Mouse (Mus musculus): ENCODE results near the gene Tsacc. TPM values are rescaled to one million over a fixed set of nuclear protein-coding genes. Genes with fewer than 3 reads are reported as not detected.

The Tsacc gene
- polyA plus RNA-seq (2014; fragmentation: Illumina TruSeq; extraction: RNeasy Lipid Tissue Mini Kit (QIAGEN cat#74804); ENCODE audit: insufficient read depth, low read depth, low replicate concordance), result 4.4 TPM

GRCm38 (mm10) chr3:88296561-88297318, at the start of gene Tsacc, which contains the start of gene Cct3:
TSS of gene Tsacc (minus strand) at chr3:88296999.
TSS of gene Cct3 (plus strand) at chr3:88297116.

GRCm38 (mm10) chr3:88336058-88337013, 39.5 kb upstream of the Tsacc start, which contains the start of the genes Tmem79 and Smg5:
TSS of gene Tmem79 (minus strand) at chr3:88336148.
TSS of gene Smg5 (plus strand) at chr3:88336260.

GRCm38 (mm10) chr3:88324951-88325405, 28.2 kb upstream of the Tsacc start, which contains the start of gene Glmp:
TSS of gene Glmp (plus strand) at chr3:88325023.

GRCm38 (mm10) chr3:88287110-88287509, 9.7 kb downstream of the Tsacc start, which contains the start of gene Gm38392:
TSS of gene Gm38392 (minus strand) at chr3:88287210.

GRCm38 (mm10) chr3:88254268-88254926, 42.4 kb downstream of the Tsacc start, which contains the start of gene Rhbg:
TSS of gene Rhbg (minus strand) at chr3:88254709.

Other genes with a start within 250 kb of the Tsacc start
- gene Naxe, start 238.5 kb downstream of the Tsacc start, polyA plus RNA-seq (2014; fragmentation: Illumina TruSeq; extraction: RNeasy Lipid Tissue Mini Kit (QIAGEN cat#74804); ENCODE audit: insufficient read depth, low read depth, low replicate concordance), result 129 TPM
- not detected for gene Ttc24, start 218.7 kb downstream of the Tsacc start, polyA plus RNA-seq (2014; fragmentation: Illumina TruSeq; extraction: RNeasy Lipid Tissue Mini Kit (QIAGEN cat#74804); ENCODE audit: insufficient read depth, low read depth, low replicate concordance)
- gene Iqgap3, start 215.0 kb downstream of the Tsacc start, polyA plus RNA-seq (2014; fragmentation: Illumina TruSeq; extraction: RNeasy Lipid Tissue Mini Kit (QIAGEN cat#74804); ENCODE audit: insufficient read depth, low read depth, low replicate concordance), result 0.18 TPM
- gene Mef2d, start 154.6 kb downstream of the Tsacc start, polyA plus RNA-seq (2014; fragmentation: Illumina TruSeq; extraction: RNeasy Lipid Tissue Mini Kit (QIAGEN cat#74804); ENCODE audit: insufficient read depth, low read depth, low replicate concordance), result 18.9 TPM
- 4.9 TPM for gene Rhbg, start 42.3 kb downstream of the Tsacc start, polyA plus RNA-seq (2014; fragmentation: Illumina TruSeq; extraction: RNeasy Lipid Tissue Mini Kit (QIAGEN cat#74804); ENCODE audit: insufficient read depth, low read depth, low replicate concordance)
- 0.94 TPM for gene Gm38392, start 9.8 kb downstream of the Tsacc start, polyA plus RNA-seq (2014; fragmentation: Illumina TruSeq; extraction: RNeasy Lipid Tissue Mini Kit (QIAGEN cat#74804); ENCODE audit: insufficient read depth, low read depth, low replicate concordance)
- 129 TPM for gene Cct3, start 117 bp upstream of the Tsacc start, polyA plus RNA-seq (2014; fragmentation: Illumina TruSeq; extraction: RNeasy Lipid Tissue Mini Kit (QIAGEN cat#74804); ENCODE audit: insufficient read depth, low read depth, low replicate concordance)
- 149 TPM for gene Glmp, start 28.0 kb upstream of the Tsacc start, polyA plus RNA-seq (2014; fragmentation: Illumina TruSeq; extraction: RNeasy Lipid Tissue Mini Kit (QIAGEN cat#74804); ENCODE audit: insufficient read depth, low read depth, low replicate concordance)
- 4.2 TPM for gene Tmem79, start 39.1 kb upstream of the Tsacc start, polyA plus RNA-seq (2014; fragmentation: Illumina TruSeq; extraction: RNeasy Lipid Tissue Mini Kit (QIAGEN cat#74804); ENCODE audit: insufficient read depth, low read depth, low replicate concordance)
- gene Smg5, start 39.3 kb upstream of the Tsacc start, polyA plus RNA-seq (2014; fragmentation: Illumina TruSeq; extraction: RNeasy Lipid Tissue Mini Kit (QIAGEN cat#74804); ENCODE audit: insufficient read depth, low read depth, low replicate concordance), result 18.7 TPM
- gene Paqr6, start 67.6 kb upstream of the Tsacc start, polyA plus RNA-seq (2014; fragmentation: Illumina TruSeq; extraction: RNeasy Lipid Tissue Mini Kit (QIAGEN cat#74804); ENCODE audit: insufficient read depth, low read depth, low replicate concordance), result 9.4 TPM
- gene Bglap3, start 75.7 kb upstream of the Tsacc start, polyA plus RNA-seq (2014; fragmentation: Illumina TruSeq; extraction: RNeasy Lipid Tissue Mini Kit (QIAGEN cat#74804); ENCODE audit: insufficient read depth, low read depth, low replicate concordance), result not detected
- gene Bglap2, start 81.7 kb upstream of the Tsacc start, polyA plus RNA-seq (2014; fragmentation: Illumina TruSeq; extraction: RNeasy Lipid Tissue Mini Kit (QIAGEN cat#74804); ENCODE audit: insufficient read depth, low read depth, low replicate concordance), result not detected
- gene Bglap, start 87.5 kb upstream of the Tsacc start, polyA plus RNA-seq (2014; fragmentation: Illumina TruSeq; extraction: RNeasy Lipid Tissue Mini Kit (QIAGEN cat#74804); ENCODE audit: insufficient read depth, low read depth, low replicate concordance), result not detected
- 13.1 TPM for gene Pmf1, start 113.3 kb upstream of the Tsacc start, polyA plus RNA-seq (2014; fragmentation: Illumina TruSeq; extraction: RNeasy Lipid Tissue Mini Kit (QIAGEN cat#74804); ENCODE audit: insufficient read depth, low read depth, low replicate concordance)
- 8.3 TPM for gene Slc25a44, start 128.1 kb upstream of the Tsacc start, polyA plus RNA-seq (2014; fragmentation: Illumina TruSeq; extraction: RNeasy Lipid Tissue Mini Kit (QIAGEN cat#74804); ENCODE audit: insufficient read depth, low read depth, low replicate concordance)
- 21.0 TPM for gene Sema4a, start 164.2 kb upstream of the Tsacc start, polyA plus RNA-seq (2014; fragmentation: Illumina TruSeq; extraction: RNeasy Lipid Tissue Mini Kit (QIAGEN cat#74804); ENCODE audit: insufficient read depth, low read depth, low replicate concordance)
- gene Lmna, start 213.0 kb upstream of the Tsacc start, polyA plus RNA-seq (2014; fragmentation: Illumina TruSeq; extraction: RNeasy Lipid Tissue Mini Kit (QIAGEN cat#74804); ENCODE audit: insufficient read depth, low read depth, low replicate concordance), result 80.0 TPM
- gene Mex3a, start 235.4 kb upstream of the Tsacc start, polyA plus RNA-seq (2014; fragmentation: Illumina TruSeq; extraction: RNeasy Lipid Tissue Mini Kit (QIAGEN cat#74804); ENCODE audit: insufficient read depth, low read depth, low replicate concordance), result 0.32 TPM